Comparison of ENCODE assay signal across 24 mouse cellular contexts in genomic region chr7:133921291-133921690, GRCm38 (mm10).
A peak's percentile ranks its signal among the peaks of the same experiment; 100 is the strongest.
DNase-seq lines count a peak whose midpoint lies in the region; ATAC-seq lines count a peak whose summit lies in the region.
"Had no signal": no experiment of that assay in that cellular context is flagged by ENCODE, and none has a peak within 500 bp of the region (broad histone marks: within the 10 kb centered on the region; RNA-seq: fewer than 3 reads in every experiment).

No protein-coding gene starts in this region.

- 90% methylated on average over 4 of the region's 4 CpGs for WGBS in forebrain, embryonic 11.5 days
- 87% methylated on average over 4 of the region's 4 CpGs for WGBS in forebrain, embryonic 12.5 days

- DNase-seq in forebrain, embryonic 11.5 days (ENCODE audit: low spot score) = peak; percentile 11
- DNase-seq in left cerebral cortex, postnatal 25 days (ENCODE audit: low spot score in 2 of 2) = peak; percentile 5 to 72
- DNase-seq in left cerebral cortex, postnatal 4 days = no peak
- DNase-seq in brain, adult 2 months (ENCODE audit: low read depth, low spot score) = peak; percentile 60
- no peak for DNase-seq in cerebellum, adult 8-10 months
- DNase-seq: adrenal gland, adult 8-10 months; adrenal gland, postnatal 14 days; adrenal gland, postnatal 36 days; B cell, adult 2 months; cerebellum, adult 11 months; cerebellum, adult 18-20 months; cerebellum, adult 9-10 months; cerebellum, postnatal 10 days; cerebellum, postnatal 25 days; forebrain, postnatal 0 days had no signal

- H3K27me3 ChIP-seq in forebrain, embryonic 11.5 days (ENCODE audit: control insufficient read depth, insufficient read depth, low read length) = no peaks in the 10 kb centered on the region
- no peaks in the 10 kb centered on the region for H3K27me3 ChIP-seq in forebrain, embryonic 12.5 days
- H3K27me3 ChIP-seq: embryonic facial prominence, embryonic 12.5 days; forebrain, embryonic 13.5 days; forebrain, embryonic 15.5 days; Patski had no signal

- H3K9me3 ChIP-seq in forebrain, embryonic 11.5 days (ENCODE audit: control insufficient read depth, low read length) = no peaks in the 10 kb centered on the region
- no peaks in the 10 kb centered on the region for H3K9me3 ChIP-seq in forebrain, embryonic 12.5 days
- H3K9me3 ChIP-seq: embryonic facial prominence, embryonic 10.5 days; embryonic facial prominence, embryonic 12.5 days; forebrain, embryonic 13.5 days; forebrain, embryonic 15.5 days had no signal

- no peak overlapping the region for H3K4me2 ChIP-seq in forebrain, embryonic 11.5 days (ENCODE audit: low read depth, low read length, severe bottlenecking)
- no peak overlapping the region for H3K4me2 ChIP-seq in forebrain, embryonic 12.5 days
- H3K4me2 ChIP-seq: embryonic facial prominence, embryonic 12.5 days; forebrain, embryonic 13.5 days; forebrain, embryonic 15.5 days had no signal

- no peak for ATAC-seq in forebrain, embryonic 11.5 days (replicated peaks; ENCODE audit: low FRiP score)
- no peak for ATAC-seq in forebrain, embryonic 12.5 days (ENCODE audit: low FRiP score)
- ATAC-seq: activated CD4-positive, CD25-positive, alpha-beta regulatory T cell, adult 4 months; CD4-positive, CD25-positive, alpha-beta regulatory T cell, adult 4 months; forebrain, embryonic 13.5 days; forebrain, embryonic 15.5 days; forebrain, postnatal 0 days; Patski had no signal

- no peaks in the 10 kb centered on the region for H3K36me3 ChIP-seq in forebrain, embryonic 11.5 days (ENCODE audit: control insufficient read depth, insufficient read depth, low read length)
- H3K36me3 ChIP-seq in forebrain, embryonic 12.5 days (replicated peaks) = no peaks in the 10 kb centered on the region
- H3K36me3 ChIP-seq: embryonic facial prominence, embryonic 10.5 days; embryonic facial prominence, embryonic 12.5 days; forebrain, embryonic 15.5 days; G1E had no signal

- H3K4me1 ChIP-seq in forebrain, embryonic 11.5 days (replicated peaks; ENCODE audit: control insufficient read depth, insufficient read depth, low read length) = no peaks in the 10 kb centered on the region
- H3K4me1 ChIP-seq in forebrain, embryonic 12.5 days = 0 out of 2 replicates have a peak, but pooled peaks cover 4% of the 10 kb centered on the region
- H3K4me1 ChIP-seq: embryonic facial prominence, embryonic 10.5 days; embryonic facial prominence, embryonic 12.5 days; forebrain, embryonic 13.5 days; forebrain, embryonic 15.5 days had no signal

- H3K9ac ChIP-seq in forebrain, embryonic 11.5 days (ENCODE audit: low read length) = no peak overlapping the region
- H3K9ac ChIP-seq in forebrain, embryonic 12.5 days = no peak overlapping the region
- H3K9ac ChIP-seq: embryonic facial prominence, embryonic 12.5 days; forebrain, embryonic 13.5 days; forebrain, embryonic 15.5 days; forebrain, postnatal 0 days had no signal

- H3K27ac ChIP-seq in forebrain, embryonic 11.5 days (ENCODE audit: low read depth, low read length) = no peak overlapping the region
- H3K27ac ChIP-seq in forebrain, embryonic 12.5 days = no peak overlapping the region
- H3K27ac ChIP-seq: embryonic facial prominence, embryonic 10.5 days; embryonic facial prominence, embryonic 12.5 days; forebrain, embryonic 13.5 days; forebrain, embryonic 15.5 days had no signal

- H3K4me3 ChIP-seq in forebrain, embryonic 11.5 days (ENCODE audit: low read depth, low read length) = no peak overlapping the region
- H3K4me3 ChIP-seq in forebrain, embryonic 12.5 days (replicated peaks) = no peak overlapping the region
- H3K4me3 ChIP-seq: embryonic facial prominence, embryonic 10.5 days; embryonic facial prominence, embryonic 12.5 days; forebrain, embryonic 13.5 days; forebrain, embryonic 15.5 days had no signal

- intact Hi-C loops in left cerebral cortex, postnatal 25 days (cut with DNase I) = no loop called here
- intact Hi-C loops in left cerebral cortex, postnatal 4 days (cut with DNase I) = no loop called here

Comparison
In these comparisons a context has a peak if more than half of its experiments do, and no peak if none do; other contexts are left out.
1. DNase-seq: peak in forebrain, embryonic 11.5 days (single experiment), left cerebral cortex, postnatal 25 days (2 of 2) and brain, adult 2 months (single experiment); none in left cerebral cortex, postnatal 4 days (single experiment) and cerebellum, adult 8-10 months (single experiment).